ENCODE assay signal across 29 mouse cellular contexts in the genomic region with DNA sequence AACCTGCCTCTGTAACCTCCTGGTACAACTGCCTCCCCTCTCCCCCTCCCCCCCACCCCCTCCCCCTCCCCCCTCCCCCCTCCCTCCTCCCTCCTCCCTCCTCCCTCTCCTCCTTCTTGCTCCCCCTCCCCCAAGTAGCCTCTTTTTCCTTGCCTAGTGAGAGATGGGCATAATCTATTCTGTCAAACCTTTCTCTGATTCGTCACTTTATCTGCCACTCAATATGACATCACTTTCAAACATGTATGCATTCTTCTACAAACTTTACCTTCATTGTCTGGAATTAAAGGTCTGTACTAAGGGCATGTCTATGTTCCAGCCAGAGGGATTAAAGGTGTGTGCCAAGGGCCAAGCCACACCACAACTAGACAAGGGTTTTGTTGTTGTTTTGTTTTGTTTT. TPM values are rescaled to one million over a fixed set of nuclear protein-coding genes. Genes with fewer than 3 reads are reported as not detected.
DNase-seq lines count a peak whose midpoint lies in the region; ATAC-seq and TF ChIP-seq lines count a peak whose summit lies in the region.
"Had no signal": no experiment of that assay in that cellular context is flagged by ENCODE, and none has a peak within 500 bp of the region (broad histone marks: within the 10 kb centered on the region; RNA-seq: fewer than 3 reads in every experiment).

No protein-coding gene starts in this region.

- ATAC-seq in megakaryocyte progenitor cell, adult 5-6 weeks (replicated peaks; ENCODE audit: poor library complexity), result no peak
- no peak for ATAC-seq in forebrain, embryonic 13.5 days
- ATAC-seq: forebrain, embryonic 16.5 days; hindbrain, postnatal 0 days; lung, postnatal 0 days; midbrain, embryonic 13.5 days had no signal

- no peaks in the 10 kb centered on the region for H3K27me3 ChIP-seq in ES-Bruce4 (ENCODE audit: control insufficient read depth, insufficient read depth, low read length, poor library complexity, severe bottlenecking)
- no peaks in the 10 kb centered on the region for H3K27me3 ChIP-seq in forebrain, embryonic 13.5 days
- H3K27me3 ChIP-seq: midbrain, embryonic 13.5 days; neural tube, embryonic 15.5 days had no signal

- 94% methylated on average over 1 of the region's 1 CpGs for WGBS in forebrain, embryonic 13.5 days

- peak overlapping the region; percentile 32; the same call in 1 of the 2 replicates for H3K27ac ChIP-seq in ES-Bruce4 (ENCODE audit: insufficient read depth, low read length)
- no peak overlapping the region for H3K27ac ChIP-seq in forebrain, embryonic 13.5 days
- H3K27ac ChIP-seq: embryonic facial prominence, embryonic 12.5 days; gastrocnemius, adult 2 months; heart, embryonic 10.5 days; hindbrain, embryonic 10.5 days; hindbrain, postnatal 0 days; limb, embryonic 15.5 days; midbrain, embryonic 13.5 days; neural tube, embryonic 15.5 days had no signal

- no peaks in the 10 kb centered on the region for H3K36me3 ChIP-seq in ES-Bruce4 (ENCODE audit: control insufficient read depth, insufficient read depth, low read length, poor library complexity, severe bottlenecking)
- H3K36me3 ChIP-seq in forebrain, embryonic 13.5 days (ENCODE audit: poor library complexity, severe bottlenecking), result no peaks in the 10 kb centered on the region
- H3K36me3 ChIP-seq: embryonic facial prominence, embryonic 12.5 days; heart, embryonic 10.5 days; hindbrain, embryonic 10.5 days; limb, embryonic 15.5 days; midbrain, embryonic 13.5 days; neural tube, embryonic 15.5 days had no signal

- H3K9ac ChIP-seq in ES-Bruce4 (ENCODE audit: low read depth, poor library complexity, severe bottlenecking), result no peak overlapping the region
- no peak overlapping the region for H3K9ac ChIP-seq in forebrain, embryonic 13.5 days
- H3K9ac ChIP-seq: embryonic facial prominence, embryonic 12.5 days; limb, embryonic 15.5 days; midbrain, embryonic 13.5 days; neural tube, embryonic 15.5 days had no signal

- DNase-seq in thymus, postnatal 0 days (ENCODE audit: low spot score), result peak; percentile 51
- DNase-seq in thymus, adult 18-20 months, result no peak
- DNase-seq in brain, embryonic 14.5 days (ENCODE audit: low read depth), result peak; percentile 14
- DNase-seq in naive thymus-derived CD4-positive, alpha-beta T cell, adult 2 months (ENCODE audit: low read depth), result peak; percentile 44
- DNase-seq in adipocyte (ENCODE audit: low spot score), result no peak
- DNase-seq: adrenal gland, adult 2 months; cerebellum, adult 9-11 months; gastrocnemius, adult 2 months; kidney, adult 2 months; kidney, postnatal 10 days had no signal

- no peak overlapping the region for H3K4me2 ChIP-seq in forebrain, embryonic 13.5 days
- H3K4me2 ChIP-seq: embryonic facial prominence, embryonic 12.5 days; limb, embryonic 15.5 days; midbrain, embryonic 13.5 days; neural tube, embryonic 15.5 days had no signal

- H3K4me1 ChIP-seq in ES-Bruce4 (ENCODE audit: control insufficient read depth, insufficient read depth, low read length), result peaks cover 10% of the 10 kb centered on the region
- H3K4me1 ChIP-seq in forebrain, embryonic 13.5 days, result peaks cover 9% of the 10 kb centered on the region

- TF ChIP-seq POLR2A in ES-Bruce4 (IDR thresholded peaks at IDR 0.05; ENCODE audit: insufficient read depth, low read length), result no peak
- TF ChIP-seq POLR2A in brain, embryonic 14.5 days (IDR thresholded peaks at IDR 0.05; ENCODE audit: borderline replicate concordance, extremely low read depth, insufficient read depth, insufficient read length, poor library complexity, severe bottlenecking), result no peak

- TF ChIP-seq CTCF in ES-Bruce4 (IDR thresholded peaks at IDR 0.05; ENCODE audit: low read depth, low read length), result no peak
- TF ChIP-seq CTCF in brain, embryonic 14.5 days (IDR thresholded peaks at IDR 0.05; ENCODE audit: borderline replicate concordance, extremely low read depth, insufficient read depth, insufficient read length), result no peak

- no peak overlapping the region for H3K4me3 ChIP-seq in ES-Bruce4 (ENCODE audit: low read depth, low read length)
- no peak overlapping the region for H3K4me3 ChIP-seq in forebrain, embryonic 13.5 days
- H3K4me3 ChIP-seq: embryonic facial prominence, embryonic 12.5 days; gastrocnemius, adult 2 months; heart, embryonic 10.5 days; hindbrain, embryonic 10.5 days; limb, embryonic 15.5 days; midbrain, embryonic 13.5 days; myocyte; neural tube, embryonic 15.5 days had no signal

- no peak for TF ChIP-seq EP300 in ES-Bruce4 (IDR thresholded peaks at IDR 0.05; ENCODE audit: insufficient read depth, low read depth, low read length)

- no peaks in the 10 kb centered on the region for H3K9me3 ChIP-seq in ES-Bruce4 (replicated peaks; ENCODE audit: control insufficient read depth, insufficient read depth, low read length, poor library complexity, severe bottlenecking)
- no peaks in the 10 kb centered on the region for H3K9me3 ChIP-seq in forebrain, embryonic 13.5 days (replicated peaks)
- H3K9me3 ChIP-seq: embryonic facial prominence, embryonic 12.5 days; heart, embryonic 10.5 days; hindbrain, embryonic 10.5 days; limb, embryonic 15.5 days; midbrain, embryonic 13.5 days; neural tube, embryonic 15.5 days had no signal

RNA-seq across cellular contexts. Expression of a gene that starts 3.1 kb away (rescaled TPM):
- polyA plus RNA-seq in thymus, postnatal 0 days (2015; fragmentation: Nextera tagmentation; extraction: Ambion mirVana), result not detected in 2 replicates
- polyA plus RNA-seq in ES-Bruce4 (2011; ENCODE audit: insufficient read depth, insufficient read length, low read depth, missing spikeins), result not detected in 2 replicates
- not detected in 2 replicates for polyA plus RNA-seq in brain, embryonic 14.5 days (2012; rRNA removed)
- not detected in 2 replicates for total RNA-seq in megakaryocyte progenitor cell, adult 5-6 weeks (2015)
- not detected in 2 replicates for total RNA-seq in megakaryocyte progenitor cell, adult 5-6 weeks (2017)
- not detected in 2 replicates for polyA plus RNA-seq in forebrain, embryonic 13.5 days (2015; fragmentation: Nextera tagmentation; extraction: Ambion mirVana)
- total RNA-seq: adrenal gland, adult 2 months; gastrocnemius, adult 2 months; hindbrain, postnatal 0 days; layer of hippocampus, adult 18-20 months; layer of hippocampus, postnatal 25 days; left cerebral cortex, postnatal 25 days; megakaryocyte, adult 5-6 weeks had no signal
- polyA plus RNA-seq: adrenal gland, adult 2 months; embryonic facial prominence, embryonic 12.5 days; forebrain, embryonic 16.5 days; gonadal fat pad, adult 2 months; heart, embryonic 10.5 days; heart, postnatal 0 days; hindbrain, embryonic 10.5 days; hindbrain, postnatal 0 days; kidney, adult 2 months; limb, embryonic 15.5 days; lung, postnatal 0 days; midbrain, embryonic 13.5 days; myocyte; neural tube, embryonic 15.5 days had no signal

RNA-seq across cellular contexts. Expression of a gene that starts 23.5 kb away (rescaled TPM):
- 23.3 and 29.7 TPM in 2 replicates for polyA plus RNA-seq in thymus, postnatal 0 days (2015; fragmentation: Nextera tagmentation; extraction: Ambion mirVana)
- 43.1 and 49.3 TPM in 2 replicates for polyA plus RNA-seq in ES-Bruce4 (2011; ENCODE audit: insufficient read depth, insufficient read length, low read depth, missing spikeins)
- polyA plus RNA-seq in brain, embryonic 14.5 days (2012; rRNA removed), result 31.7 and 39.4 TPM in 2 replicates
- total RNA-seq in megakaryocyte progenitor cell, adult 5-6 weeks (2015), result 16.4 and 18.8 TPM in 2 replicates
- 29.1 and 30.6 TPM in 2 replicates for total RNA-seq in megakaryocyte progenitor cell, adult 5-6 weeks (2017)
- 31.9 and 32.7 TPM in 2 replicates for polyA plus RNA-seq in forebrain, embryonic 13.5 days (2015; fragmentation: Nextera tagmentation; extraction: Ambion mirVana)

RNA-seq across cellular contexts. Expression of a gene that starts 28.8 kb away (rescaled TPM):
- 18.3 and 19.1 TPM in 2 replicates for polyA plus RNA-seq in thymus, postnatal 0 days (2015; fragmentation: Nextera tagmentation; extraction: Ambion mirVana)
- 130 and 140 TPM in 2 replicates for polyA plus RNA-seq in ES-Bruce4 (2011; ENCODE audit: insufficient read depth, insufficient read length, low read depth, missing spikeins)
- 50.6 and 53.9 TPM in 2 replicates for polyA plus RNA-seq in brain, embryonic 14.5 days (2012; rRNA removed)
- 45.0 and 53.0 TPM in 2 replicates for total RNA-seq in megakaryocyte progenitor cell, adult 5-6 weeks (2015)
- 58.3 and 73.3 TPM in 2 replicates for total RNA-seq in megakaryocyte progenitor cell, adult 5-6 weeks (2017)
- polyA plus RNA-seq in forebrain, embryonic 13.5 days (2015; fragmentation: Nextera tagmentation; extraction: Ambion mirVana), result 19.3 and 21.0 TPM in 2 replicates

Comparison
In these comparisons a context has a peak if more than half of its experiments do, and no peak if none do; other contexts are left out.
1. DNase-seq: peak in thymus, postnatal 0 days (single experiment), brain, embryonic 14.5 days (single experiment) and naive thymus-derived CD4-positive, alpha-beta T cell, adult 2 months (single experiment); none in thymus, adult 18-20 months (0 of 2) and adipocyte (single experiment).